Comparison of ENCODE assay signal across 8 mouse cellular contexts in genomic region chr16:33684162-33684702, GRCm38 (mm10). TPM values are rescaled to one million over a fixed set of nuclear protein-coding genes. Genes with fewer than 3 reads are reported as not detected.
A peak's percentile ranks its signal among the peaks of the same experiment; 100 is the strongest.
DNase-seq lines count a peak whose midpoint lies in the region; ATAC-seq and TF ChIP-seq lines count a peak whose summit lies in the region.

Heg1 (plus strand) TSS chr16:33684370.

- peak within 1 kb of the TSS; percentile 48; the same call in 1 of the 2 replicates for H3K27ac ChIP-seq in embryonic facial prominence, embryonic 11.5 days (replicated peaks; ENCODE audit: low read depth, low read length)
- peak within 1 kb of the TSS; percentile 30; the same call in 1 of the 2 replicates for H3K27ac ChIP-seq in limb, embryonic 14.5 days (replicated peaks; ENCODE audit: low read depth, low read length)
- peak within 1 kb of the TSS; percentile 34 for H3K27ac ChIP-seq in midbrain, embryonic 16.5 days (ENCODE audit: low read length)

- DNase-seq in 416B (ENCODE audit: low read depth), result peak; percentile 8
- peak; percentile 87 for DNase-seq in adrenal gland, postnatal 25 days
- peak; percentile 81 for DNase-seq in embryonic facial prominence, embryonic 11.5 days (ENCODE audit: low spot score)
- DNase-seq in heart, adult 18-20 months, result peak; percentile 91 to 94
- DNase-seq in kidney, adult 18-20 months, result peak; percentile 81
- DNase-seq in limb, embryonic 14.5 days (ENCODE audit: low spot score), result peak; percentile 72
- peak; percentile 87 to 88 for DNase-seq in spleen, postnatal 36 days (ENCODE audit: low spot score in 2 of 2)

- no peaks in the 10 kb centered on the region for H3K9me3 ChIP-seq in embryonic facial prominence, embryonic 11.5 days (replicated peaks; ENCODE audit: control insufficient read depth, low read length)
- H3K9me3 ChIP-seq in limb, embryonic 14.5 days (ENCODE audit: control insufficient read depth, low read length), result no peaks in the 10 kb centered on the region
- H3K9me3 ChIP-seq in midbrain, embryonic 16.5 days (replicated peaks; ENCODE audit: control insufficient read depth, low read length, poor library complexity, severe bottlenecking), result no peaks in the 10 kb centered on the region

- peak within 1 kb of the TSS; percentile 90 for H3K9ac ChIP-seq in embryonic facial prominence, embryonic 11.5 days (replicated peaks; ENCODE audit: low read length)
- peak within 1 kb of the TSS; percentile 94 for H3K9ac ChIP-seq in limb, embryonic 14.5 days (ENCODE audit: low read depth, low read length, severe bottlenecking)
- H3K9ac ChIP-seq in midbrain, embryonic 16.5 days (ENCODE audit: low read depth, low read length), result peak within 1 kb of the TSS; percentile 78

- H3K4me2 ChIP-seq in embryonic facial prominence, embryonic 11.5 days (ENCODE audit: low read depth, low read length), result peak within 1 kb of the TSS; percentile 94
- H3K4me2 ChIP-seq in limb, embryonic 14.5 days (replicated peaks; ENCODE audit: low read depth, low read length, severe bottlenecking), result peak within 1 kb of the TSS; percentile 93
- peak within 1 kb of the TSS; percentile 81 for H3K4me2 ChIP-seq in midbrain, embryonic 16.5 days (ENCODE audit: low read length)

- 0 out of 2 replicates have a peak, but pooled peaks have one; percentile 15 for TF ChIP-seq POLR2A in limb, embryonic 14.5 days (IDR thresholded peaks at IDR 0.05; ENCODE audit: borderline replicate concordance, extremely low read depth, insufficient read depth, insufficient read length)

- H3K36me3 ChIP-seq in embryonic facial prominence, embryonic 11.5 days (replicated peaks; ENCODE audit: control insufficient read depth, insufficient read depth, low read depth, low read length), result no peaks in the 10 kb centered on the region
- H3K36me3 ChIP-seq in limb, embryonic 14.5 days (ENCODE audit: control insufficient read depth, insufficient read depth, low read length), result no peaks in the 10 kb centered on the region
- H3K36me3 ChIP-seq in midbrain, embryonic 16.5 days (ENCODE audit: control insufficient read depth, insufficient read depth, low read length), result no peaks in the 10 kb centered on the region

- H3K4me3 ChIP-seq in embryonic facial prominence, embryonic 11.5 days (ENCODE audit: low read depth, low read length), result peak within 1 kb of the TSS; percentile 84
- peak within 1 kb of the TSS; percentile 87 for H3K4me3 ChIP-seq in limb, embryonic 14.5 days (replicated peaks; ENCODE audit: low read length)
- peak within 1 kb of the TSS; percentile 69 for H3K4me3 ChIP-seq in midbrain, embryonic 16.5 days (ENCODE audit: low read depth, low read length)

- peak; percentile 74 for ATAC-seq in embryonic facial prominence, embryonic 11.5 days (replicated peaks; ENCODE audit: insufficient number of reproducible peaks, low FRiP score, low TSS enrichment, low read depth)
- ATAC-seq in limb, embryonic 14.5 days (ENCODE audit: low FRiP score, low read depth), result peak; percentile 84
- ATAC-seq in midbrain, embryonic 16.5 days, result peak; percentile 76

- no peaks in the 10 kb centered on the region for H3K4me1 ChIP-seq in embryonic facial prominence, embryonic 11.5 days (ENCODE audit: control insufficient read depth, insufficient read depth, low read length)
- peaks cover 30% of the 10 kb centered on the region for H3K4me1 ChIP-seq in limb, embryonic 14.5 days (ENCODE audit: control insufficient read depth, insufficient read depth, low read length)
- H3K4me1 ChIP-seq in midbrain, embryonic 16.5 days (ENCODE audit: control insufficient read depth, insufficient read depth, low read length), result no peaks in the 10 kb centered on the region; the same call in 1 of the 2 replicates

- under 1% methylated on average over 45 of the region's 57 CpGs for WGBS in embryonic facial prominence, embryonic 11.5 days
- 0% methylated on average over 21 of the region's 57 CpGs for WGBS in limb, embryonic 14.5 days
- 2% methylated on average over 19 of the region's 57 CpGs for WGBS in midbrain, embryonic 16.5 days

- no peaks in the 10 kb centered on the region for H3K27me3 ChIP-seq in embryonic facial prominence, embryonic 11.5 days (ENCODE audit: control insufficient read depth, insufficient read depth, low read length)
- no peaks in the 10 kb centered on the region for H3K27me3 ChIP-seq in limb, embryonic 14.5 days (ENCODE audit: control insufficient read depth, insufficient read depth, low read length)
- no peaks in the 10 kb centered on the region for H3K27me3 ChIP-seq in midbrain, embryonic 16.5 days (ENCODE audit: control insufficient read depth, insufficient read depth, low read depth, low read length)

RNA-seq across cellular contexts. Expression of gene Heg1, which starts in this region (rescaled TPM):
- total RNA-seq in adrenal gland, postnatal 25 days (2021), result 48.0 and 50.0 TPM in 2 replicates
- polyA plus RNA-seq in embryonic facial prominence, embryonic 11.5 days (2014; fragmentation: Nextera tagmentation; extraction: Ambion mirVana), result 11.5 and 12.4 TPM in 2 replicates
- 100 to 1,000 TPM; 104 to 113 TPM for total RNA-seq in heart, adult 18-20 months (2021)
- 22.0 and 27.8 TPM in 2 replicates for polyA plus RNA-seq in limb, embryonic 14.5 days (2012; rRNA removed)
- 20.7 and 20.8 TPM in 2 replicates for polyA plus RNA-seq in limb, embryonic 14.5 days (2014; fragmentation: Nextera tagmentation; extraction: Ambion mirVana)
- 9.4 and 12.4 TPM in 2 replicates for polyA plus RNA-seq in midbrain, embryonic 16.5 days (2015; fragmentation: Nextera tagmentation; extraction: Ambion mirVana)

Comparison
In these comparisons a context has a peak if more than half of its experiments do, and no peak if none do; other contexts are left out.
1. Peak in every context shown above with its lines: DNase-seq, ATAC-seq, H3K4me3 ChIP-seq and H3K27ac ChIP-seq.
2. DNase-seq: peak in every context shown above with its lines; median percentile 92 in heart, adult 18-20 months; 88 in spleen, postnatal 36 days; 87 in adrenal gland, postnatal 25 days; 81 in embryonic facial prominence, embryonic 11.5 days; 81 in kidney, adult 18-20 months; 72 in limb, embryonic 14.5 days; 8 in 416B.